19 mouse cellular contexts compared by ENCODE assay signal in genomic region chr7:142595412-142595811, GRCm38 (mm10).
A peak's percentile ranks its signal among the peaks of the same experiment; 100 is the strongest.
DNase-seq lines count a peak whose midpoint lies in the region; ATAC-seq and TF ChIP-seq lines count a peak whose summit lies in the region.
"Had no signal": no experiment of that assay in that cellular context is flagged by ENCODE, and none has a peak within 500 bp of the region (broad histone marks: within the 10 kb centered on the region; RNA-seq: fewer than 3 reads in every experiment).

No protein-coding gene starts in this region.

- no peak overlapping the region for H3K4me2 ChIP-seq in embryonic facial prominence, embryonic 15.5 days (replicated peaks)
- no peak overlapping the region for H3K4me2 ChIP-seq in limb, embryonic 13.5 days (replicated peaks)
- H3K4me2 ChIP-seq: heart, embryonic 12.5 days had no signal

- no peaks in the 10 kb centered on the region for H3K36me3 ChIP-seq in heart, embryonic 10.5 days
- H3K36me3 ChIP-seq in embryonic facial prominence, embryonic 15.5 days: no peaks in the 10 kb centered on the region
- no peaks in the 10 kb centered on the region for H3K36me3 ChIP-seq in limb, embryonic 13.5 days
- H3K36me3 ChIP-seq: heart, embryonic 12.5 days had no signal

- no peak for TF ChIP-seq POLR2A in brain, embryonic 14.5 days (IDR thresholded peaks at IDR 0.05; ENCODE audit: borderline replicate concordance, extremely low read depth, insufficient read depth, insufficient read length, poor library complexity, severe bottlenecking)

- H3K9ac ChIP-seq in embryonic facial prominence, embryonic 15.5 days: no peak overlapping the region
- no peak overlapping the region for H3K9ac ChIP-seq in limb, embryonic 13.5 days
- H3K9ac ChIP-seq: heart, embryonic 12.5 days had no signal

- H3K27ac ChIP-seq in heart, embryonic 10.5 days: 0 out of 2 replicates have a peak overlapping the region, but pooled peaks have one; percentile 3
- peak overlapping the region; percentile 4; the same call in 1 of the 2 replicates for H3K27ac ChIP-seq in embryonic facial prominence, embryonic 15.5 days (replicated peaks)
- peak overlapping the region; percentile 40; the same call in 1 of the 2 replicates for H3K27ac ChIP-seq in limb, embryonic 13.5 days
- H3K27ac ChIP-seq: gastrocnemius, adult 2 months had no signal

- no peak for ATAC-seq in embryonic facial prominence, embryonic 15.5 days (ENCODE audit: insufficient number of reproducible peaks, low FRiP score, low TSS enrichment, low read depth)
- peak; percentile 33; the same call in 1 of the 2 replicates for ATAC-seq in limb, embryonic 13.5 days (ENCODE audit: low FRiP score, low read depth)
- ATAC-seq: forebrain, embryonic 14.5 days; hindbrain, embryonic 16.5 days; inflammation-experienced regulatory T-cells, adult 6 months had no signal

- H3K4me3 ChIP-seq in heart, embryonic 10.5 days: no peak overlapping the region
- no peak overlapping the region for H3K4me3 ChIP-seq in embryonic facial prominence, embryonic 15.5 days (replicated peaks)
- no peak overlapping the region for H3K4me3 ChIP-seq in limb, embryonic 13.5 days
- H3K4me3 ChIP-seq: gastrocnemius, adult 2 months; heart, embryonic 12.5 days had no signal

- no peak for TF ChIP-seq CTCF in brain, embryonic 14.5 days (IDR thresholded peaks at IDR 0.05; ENCODE audit: borderline replicate concordance, extremely low read depth, insufficient read depth, insufficient read length)

- no peaks in the 10 kb centered on the region for H3K9me3 ChIP-seq in heart, embryonic 10.5 days
- no peaks in the 10 kb centered on the region for H3K9me3 ChIP-seq in embryonic facial prominence, embryonic 15.5 days (replicated peaks)
- no peaks in the 10 kb centered on the region for H3K9me3 ChIP-seq in limb, embryonic 13.5 days
- H3K9me3 ChIP-seq: heart, embryonic 12.5 days had no signal

- 7% methylated on average over 1 of the region's 1 CpGs for WGBS in heart, embryonic 10.5 days
- 18% methylated on average over 1 of the region's 1 CpGs for WGBS in embryonic facial prominence, embryonic 15.5 days
- WGBS in limb, embryonic 13.5 days: 17% methylated on average over 1 of the region's 1 CpGs

- peaks cover 35% of the 10 kb centered on the region for H3K4me1 ChIP-seq in heart, embryonic 10.5 days
- H3K4me1 ChIP-seq in embryonic facial prominence, embryonic 15.5 days: peaks cover 27% of the 10 kb centered on the region
- H3K4me1 ChIP-seq in limb, embryonic 13.5 days: peaks cover 90% of the 10 kb centered on the region

- 0 out of 2 replicates have a peak, but pooled peaks cover 11% of the 10 kb centered on the region for H3K27me3 ChIP-seq in heart, embryonic 10.5 days (ENCODE audit: insufficient read depth, poor library complexity, severe bottlenecking)
- H3K27me3 ChIP-seq in embryonic facial prominence, embryonic 15.5 days: no peaks in the 10 kb centered on the region
- H3K27me3 ChIP-seq in limb, embryonic 13.5 days: no peaks in the 10 kb centered on the region
- H3K27me3 ChIP-seq: heart, embryonic 12.5 days had no signal

- no peak for DNase-seq in heart, embryonic 10.5 days (ENCODE audit: low spot score)
- no peak for DNase-seq in heart, adult 18-20 months
- DNase-seq in brain, embryonic 14.5 days (ENCODE audit: low read depth): peak; percentile 25
- no peak for DNase-seq in c-Kit-positive CD71-positive TER-119-positive erythroid progenitor cells, embryonic 14.5 days (ENCODE audit: low spot score)
- DNase-seq in right cerebral cortex, postnatal 4 days: no peak
- DNase-seq: adrenal gland, postnatal 10 days; cerebellum, adult 18-20 months; cerebellum, adult 9-11 months; cerebellum, postnatal 36 days; gastrocnemius, postnatal 36 days; heart, adult 11 months; heart, postnatal 36 days had no signal
